Comparison of ENCODE assay signal across 8 mouse cellular contexts in genomic region chr11:75194850-75195461, GRCm38 (mm10). TPM values are rescaled to one million over a fixed set of nuclear protein-coding genes. Genes with fewer than 3 reads are reported as not detected.
DNase-seq lines count a peak whose midpoint lies in the region; ATAC-seq and TF ChIP-seq lines count a peak whose summit lies in the region.

No protein-coding gene starts in this region.

- no peak for DNase-seq in frontal cortex, postnatal 14 days (ENCODE audit: low spot score in 2 of 2)
- peak; percentile 99 for DNase-seq in R1 (ENCODE audit: low read depth, low spot score)
- peak; percentile 49 for DNase-seq in heart, postnatal 0 days (ENCODE audit: low spot score)
- DNase-seq in kidney, postnatal 25 days = peak; percentile 71 to 86
- peak; percentile 96 for DNase-seq in midbrain, embryonic 11.5 days (ENCODE audit: low spot score, missing footprints)
- peak; percentile 22 to 57 for DNase-seq in thymus, adult 18-20 months

- TF ChIP-seq CTCF in heart, postnatal 0 days (IDR thresholded peaks at IDR 0.05; ENCODE audit: low read depth) = peak; percentile 19; the same call in 1 of the 2 replicates

- peak overlapping the region; percentile 92; the same call in 1 of the 2 replicates for H3K27ac ChIP-seq in heart, postnatal 0 days (ENCODE audit: low read depth)
- H3K27ac ChIP-seq in midbrain, embryonic 11.5 days (ENCODE audit: low read depth, low read length) = no peak overlapping the region

- H3K36me3 ChIP-seq in heart, postnatal 0 days (replicated peaks; ENCODE audit: control insufficient read depth, insufficient read depth, low read length) = no peaks in the 10 kb centered on the region
- H3K36me3 ChIP-seq in midbrain, embryonic 11.5 days (ENCODE audit: control insufficient read depth, insufficient read depth, low read length) = no peaks in the 10 kb centered on the region

- H3K9me3 ChIP-seq in heart, postnatal 0 days (replicated peaks; ENCODE audit: control insufficient read depth, low read length) = no peaks in the 10 kb centered on the region
- H3K9me3 ChIP-seq in midbrain, embryonic 11.5 days (ENCODE audit: control insufficient read depth, low read length) = no peaks in the 10 kb centered on the region

- peak overlapping the region; percentile 86 for H3K4me2 ChIP-seq in heart, postnatal 0 days (ENCODE audit: low read depth, low read length)
- H3K4me2 ChIP-seq in midbrain, embryonic 11.5 days = peak overlapping the region; percentile 72

- TF ChIP-seq EP300 in heart, postnatal 0 days (IDR thresholded peaks at IDR 0.05; ENCODE audit: low read depth) = no peak

- ATAC-seq in frontal cortex, adult (ENCODE audit: low TSS enrichment) = peak; percentile 3; the same call in 1 of the 2 replicates
- ATAC-seq in common myeloid progenitor, adult 5-6 weeks (replicated peaks; ENCODE audit: low read depth, poor library complexity, severe bottlenecking) = peak; percentile 13; the same call in 1 of the 2 replicates
- no peak for ATAC-seq in heart, postnatal 0 days (ENCODE audit: insufficient read depth, low read depth)
- peak; percentile 28; the same call in 1 of the 2 replicates for ATAC-seq in midbrain, embryonic 11.5 days (ENCODE audit: low FRiP score)

- H3K4me1 ChIP-seq in heart, postnatal 0 days (ENCODE audit: control insufficient read depth, insufficient read depth) = peaks cover 7% of the 10 kb centered on the region; the same call in 1 of the 2 replicates
- H3K4me1 ChIP-seq in midbrain, embryonic 11.5 days (ENCODE audit: control insufficient read depth, insufficient read depth, low read length) = peaks cover 28% of the 10 kb centered on the region

- peaks cover 10% of the 10 kb centered on the region for H3K27me3 ChIP-seq in heart, postnatal 0 days (ENCODE audit: control insufficient read depth, insufficient read depth, low read length)
- peaks cover 51% of the 10 kb centered on the region for H3K27me3 ChIP-seq in midbrain, embryonic 11.5 days (ENCODE audit: control insufficient read depth, insufficient read depth, low read length)

- peak overlapping the region; percentile 72 for H3K4me3 ChIP-seq in heart, postnatal 0 days (ENCODE audit: low read depth, low read length)
- peak overlapping the region; percentile 48 for H3K4me3 ChIP-seq in midbrain, embryonic 11.5 days (ENCODE audit: low read depth, low read length)

- peak overlapping the region; percentile 69 for H3K9ac ChIP-seq in heart, postnatal 0 days (replicated peaks; ENCODE audit: low read depth, low read length)
- peak overlapping the region; percentile 51; the same call in 1 of the 2 replicates for H3K9ac ChIP-seq in midbrain, embryonic 11.5 days (ENCODE audit: low read length)

- WGBS in heart, postnatal 0 days = 4% methylated on average over 39 of the region's 39 CpGs
- 0% methylated on average over 38 of the region's 39 CpGs for WGBS in midbrain, embryonic 11.5 days

RNA-seq across cellular contexts. Expression of gene Rtn4rl1, which starts 1.4 kb away (rescaled TPM):
- 0.24 and 1.6 TPM in 2 replicates for total RNA-seq in common myeloid progenitor, adult 5-6 weeks (2017)
- total RNA-seq in heart, postnatal 0 days (2014; rRNA removed; ENCODE audit: low replicate concordance) = 6.0 and 19.7 TPM in 2 replicates
- polyA plus RNA-seq in heart, postnatal 0 days (2015; fragmentation: Nextera tagmentation; extraction: Ambion mirVana) = 12.2 and 12.8 TPM in 2 replicates
- polyA plus RNA-seq in midbrain, embryonic 11.5 days (2014; fragmentation: Nextera tagmentation; extraction: Ambion mirVana) = 4.6 TPM in 2 replicates

RNA-seq across cellular contexts. Expression of gene Dph1, which starts 3.9 kb away (rescaled TPM):
- 7.1 and 10.5 TPM in 2 replicates for total RNA-seq in common myeloid progenitor, adult 5-6 weeks (2017)
- total RNA-seq in heart, postnatal 0 days (2014; rRNA removed; ENCODE audit: low replicate concordance) = 34.4 and 72.1 TPM in 2 replicates
- polyA plus RNA-seq in heart, postnatal 0 days (2015; fragmentation: Nextera tagmentation; extraction: Ambion mirVana) = 19.3 and 20.2 TPM in 2 replicates
- 15.3 and 17.3 TPM in 2 replicates for polyA plus RNA-seq in midbrain, embryonic 11.5 days (2014; fragmentation: Nextera tagmentation; extraction: Ambion mirVana)

RNA-seq across cellular contexts. Expression of gene Ovca2, which starts 16.3 kb away (rescaled TPM):
- 18.5 and 20.9 TPM in 2 replicates for total RNA-seq in common myeloid progenitor, adult 5-6 weeks (2017)
- 8.9 and 35.2 TPM in 2 replicates for total RNA-seq in heart, postnatal 0 days (2014; rRNA removed; ENCODE audit: low replicate concordance)
- polyA plus RNA-seq in heart, postnatal 0 days (2015; fragmentation: Nextera tagmentation; extraction: Ambion mirVana) = 12.9 and 13.4 TPM in 2 replicates
- 28.5 and 29.8 TPM in 2 replicates for polyA plus RNA-seq in midbrain, embryonic 11.5 days (2014; fragmentation: Nextera tagmentation; extraction: Ambion mirVana)

RNA-seq across cellular contexts. Expression of gene Hic1, which starts 25.6 kb away (rescaled TPM):
- total RNA-seq in common myeloid progenitor, adult 5-6 weeks (2017) = 1.1 TPM in 1 of 2 replicates, not detected in the other
- 17.8 and 19.5 TPM in 2 replicates for total RNA-seq in heart, postnatal 0 days (2014; rRNA removed; ENCODE audit: low replicate concordance)
- 4.8 and 6.1 TPM in 2 replicates for polyA plus RNA-seq in heart, postnatal 0 days (2015; fragmentation: Nextera tagmentation; extraction: Ambion mirVana)
- polyA plus RNA-seq in midbrain, embryonic 11.5 days (2014; fragmentation: Nextera tagmentation; extraction: Ambion mirVana) = 0.34 and 0.57 TPM in 2 replicates

Comparison
In these comparisons a context has a peak if more than half of its experiments do, and no peak if none do; other contexts are left out.
1. DNase-seq: peak in R1 (single experiment), heart, postnatal 0 days (single experiment), kidney, postnatal 25 days (2 of 2), midbrain, embryonic 11.5 days (single experiment) and thymus, adult 18-20 months (2 of 2); none in frontal cortex, postnatal 14 days (0 of 2).